Mouse (Mus musculus) liver, embryonic 11.5 days (tissue): ENCODE results near the gene Snta1. TPM values are rescaled to one million over a fixed set of nuclear protein-coding genes. Genes with fewer than 3 reads are reported as not detected.
"Not testable (repeated sequence)": the region's sequence is repeated elsewhere in the genome, so short reads cannot be mapped to it uniquely, and the experiment has no call there.

Experiments
- ATAC-seq: fragments of 200-750 bp; cut with Nextera tagmentation; replicated peaks from 2 replicates; pipeline ENCODE4 v1.8.0; 2017; ENCODE audit warnings: moderate number of reproducible peaks, mild to moderate bottlenecking, moderate TSS enrichment, moderate library complexity; ENCODE audit not compliant: low FRiP score
- DNase-seq: peaks from one replicate; pipeline ENCODE4 v3.0.0-alpha.2; 2017; ENCODE audit warnings: low spot score
- H3K27ac ChIP-seq: fragments of 300-500 bp; sonication (generic); 2 replicates; pipeline ENCODE4 v1.5.1; 2014; ENCODE audit warnings: mild to moderate bottlenecking, low read depth, low read length, control low read depth
- H3K27me3 ChIP-seq: fragments of 300-500 bp; sonication (generic); replicated peaks from 2 replicates; pipeline ENCODE4 v1.6.1; 2014; ENCODE audit warnings: low read length, mixed read lengths; ENCODE audit not compliant: control insufficient read depth, insufficient read depth
- H3K36me3 ChIP-seq: fragments of 300-500 bp; sonication (generic); 2 replicates; pipeline ENCODE4 v1.6.1; 2014; ENCODE audit warnings: mild to moderate bottlenecking, low read length, moderate library complexity, mixed read lengths; ENCODE audit not compliant: control insufficient read depth, insufficient read depth
- H3K4me1 ChIP-seq: fragments of 300-500 bp; sonication (generic); replicated peaks from 2 replicates; pipeline ENCODE4 v1.6.1; 2014; ENCODE audit warnings: low read length, mixed read lengths; ENCODE audit not compliant: control insufficient read depth, insufficient read depth
- H3K4me2 ChIP-seq: fragments of 300-500 bp; sonication (generic); 2 replicates; pipeline ENCODE4 v1.6.1; 2014; ENCODE audit warnings: mild to moderate bottlenecking, control low read depth, moderate library complexity
- H3K4me3 ChIP-seq: fragments of 300-500 bp; sonication (generic); 2 replicates; pipeline ENCODE4 v1.5.1; 2014; ENCODE audit warnings: low read depth, low read length, control low read depth
- H3K9ac ChIP-seq: fragments of 300-500 bp; sonication (generic); 2 replicates; pipeline ENCODE4 v1.6.1; 2014; ENCODE audit warnings: low read depth, low read length, control low read depth
- H3K9me3 ChIP-seq: fragments of 300-500 bp; sonication (generic); 2 replicates; pipeline ENCODE4 v1.6.1; 2016; ENCODE audit warnings: low read length, inconsistent platforms, mixed read lengths; ENCODE audit not compliant: control insufficient read depth
- WGBS: fragments of 180-500 bp; shearing (Covaris S2); extraction: QIAGEN DNeasy Blood & Tissue Kit; methylation state at CpG from one replicate; pipeline ENCODE4 v1.1.7; 2014; 5-methylcytosine and 5-hydroxymethylcytosine counted together
- polyA plus RNA-seq: library from polyadenylated mRNA; unstranded; fragments of >200 nt; fragmentation: Nextera tagmentation; extraction: Ambion mirVana; gene quantifications from 2 replicates; pipeline ENCODE4 v1.2.1, GENCODE M21; 2014

The Snta1 gene
- polyA plus RNA-seq, 1 experiment from 2014 or later = 2.4 TPM

GRCm38 (mm10) chr2:154372151-154372829 lies 35.6 kb downstream of the Snta1 start:
- peak overlapping the region; percentile 92 for H3K9ac ChIP-seq
- ATAC-seq (peak; percentile 92), DNase-seq (peak; percentile 88)
- WGBS = under 1% methylated on average over 42 of the region's 42 CpGs
- no peaks in the 10 kb centered on the region for H3K9me3 ChIP-seq
- H3K36me3 ChIP-seq = 0 out of 2 replicates have a peak, but pooled peaks cover 5% of the 10 kb centered on the region
- H3K4me3 ChIP-seq = peak overlapping the region; percentile 84
- H3K4me1 ChIP-seq = 0 out of 2 replicates have a peak, but pooled peaks cover 2% of the 10 kb centered on the region
- H3K4me2 ChIP-seq = peak overlapping the region; percentile 60
- H3K27ac ChIP-seq = peak overlapping the region; percentile 87
- H3K27me3 ChIP-seq = no peaks in the 10 kb centered on the region

- Histone ChIP-seq H3K4me1 (no peaks in the 10 kb centered on the region), H3K27me3 (no peaks in the 10 kb centered on the region), H3K9me3 (no peaks in the 10 kb centered on the region), H3K4me3 (no peak overlapping the region), H3K4me2 (no peak overlapping the region), H3K9ac (no peak overlapping the region), H3K36me3 (peaks cover 11% of the 10 kb centered on the region; the same call in 1 of the 2 replicates), H3K27ac (no peak overlapping the region)
- ATAC-seq (no peak), DNase-seq (no peak)
- WGBS = 85% methylated on average over 1 of the region's 1 CpGs
These were observed 40.4 kb downstream of the Snta1 start for GRCm38 (mm10) chr2:154367510-154367909.

DNA sequence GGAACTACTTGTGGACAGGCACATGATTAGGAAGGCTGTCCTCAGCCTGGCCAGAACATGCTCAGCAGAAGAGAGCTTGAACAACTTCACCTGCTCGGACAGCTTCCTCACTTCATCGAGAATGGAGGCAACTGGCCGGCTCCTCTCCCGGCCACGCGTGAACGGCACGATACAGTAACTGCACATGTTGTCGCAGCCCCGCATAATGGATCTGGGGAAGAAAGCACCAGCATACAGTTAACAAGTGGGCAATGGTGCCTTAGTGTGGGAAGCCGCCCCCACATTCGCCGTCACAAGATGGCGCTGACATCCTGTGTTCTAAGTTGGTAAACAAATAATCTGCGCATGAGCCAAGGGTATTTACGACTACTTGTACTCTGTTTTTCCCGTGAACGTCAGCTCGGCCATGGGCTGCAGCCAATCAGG lies 53.9 kb downstream of the Snta1 start:
- H3K27me3 ChIP-seq, H3K9me3 ChIP-seq, H3K4me1 ChIP-seq, H3K36me3 ChIP-seq, ATAC-seq: not testable (repeated sequence)
- peak overlapping the region; percentile 47; the same call in 1 of the 2 replicates for H3K4me2 ChIP-seq
- H3K4me3 ChIP-seq = peak overlapping the region; percentile 28
- H3K27ac ChIP-seq = 0 out of 2 replicates have a peak overlapping the region, but pooled peaks have one; percentile 0
- DNase-seq = peak; percentile 58
- WGBS = 75% methylated on average over 14 of the region's 19 CpGs
- 0 out of 2 replicates have a peak overlapping the region, but pooled peaks have one; percentile 7 for H3K9ac ChIP-seq

DNA sequence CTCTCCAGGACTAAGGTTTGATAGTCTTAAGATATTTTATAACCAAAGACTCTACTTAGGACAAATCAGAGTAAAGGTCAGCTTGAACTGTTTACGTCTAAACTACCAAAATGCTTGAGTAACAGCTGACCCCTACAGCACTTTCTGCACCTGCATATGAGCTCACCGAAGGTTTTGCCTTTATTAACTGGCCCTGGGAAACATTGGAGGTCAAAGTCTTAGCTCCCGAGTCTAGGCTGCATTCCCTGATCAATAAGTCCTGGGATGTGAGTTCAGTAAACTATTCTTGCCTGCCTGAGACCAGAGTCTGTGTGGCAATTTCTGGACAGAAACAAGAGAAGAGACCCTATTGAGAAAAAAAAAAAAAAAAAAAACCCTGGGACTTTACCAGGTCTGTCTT lies 59.7 kb downstream of the Snta1 start:
- WGBS = 83% methylated on average over 3 of the region's 3 CpGs
- no peak overlapping the region for H3K4me2 ChIP-seq
- no peaks in the 10 kb centered on the region for H3K27me3 ChIP-seq
- no peak overlapping the region for H3K4me3 ChIP-seq
- no peak for DNase-seq
- no peaks in the 10 kb centered on the region for H3K4me1 ChIP-seq
- no peaks in the 10 kb centered on the region for H3K9me3 ChIP-seq
- H3K9ac ChIP-seq = no peak overlapping the region
- peaks cover 15% of the 10 kb centered on the region; the same call in 1 of the 2 replicates for H3K36me3 ChIP-seq
- H3K27ac ChIP-seq = no peak overlapping the region
- no peak for ATAC-seq

GRCm38 (mm10) chr2:154339356-154339755 lies 68.5 kb downstream of the Snta1 start:
- H3K9me3 ChIP-seq = no peaks in the 10 kb centered on the region
- no peak overlapping the region for H3K9ac ChIP-seq
- ATAC-seq (no peak), DNase-seq (no peak)
- H3K27ac ChIP-seq = no peak overlapping the region
- no peak overlapping the region for H3K4me2 ChIP-seq
- H3K27me3 ChIP-seq = no peaks in the 10 kb centered on the region
- H3K4me1 ChIP-seq = no peaks in the 10 kb centered on the region
- H3K36me3 ChIP-seq = peaks cover 8% of the 10 kb centered on the region; the same call in 1 of the 2 replicates
- WGBS = 72% methylated on average over 2 of the region's 2 CpGs
- H3K4me3 ChIP-seq = no peak overlapping the region

DNA sequence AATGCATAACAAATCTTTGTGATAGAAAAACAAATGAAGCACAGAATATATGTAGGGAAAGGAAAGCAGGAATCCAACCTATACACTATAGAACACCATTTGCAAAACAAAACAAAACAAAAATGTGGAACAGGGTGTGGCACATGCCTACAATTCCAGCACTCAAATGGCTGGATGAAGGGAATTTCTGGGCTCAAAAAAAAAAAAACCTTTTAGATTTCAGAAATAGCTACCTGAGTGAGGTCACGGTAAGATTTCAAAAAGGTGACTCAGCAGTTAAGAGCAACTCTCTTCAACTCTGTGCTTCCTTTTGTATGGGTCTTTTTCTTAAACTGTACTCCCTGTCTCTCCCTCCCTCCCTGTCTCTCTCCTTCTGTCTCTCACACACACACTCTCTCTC lies 69.7 kb downstream of the Snta1 start:
- Histone ChIP-seq H3K4me3 (no peak overlapping the region), H3K9ac (no peak overlapping the region), H3K4me2 (no peak overlapping the region), H3K9me3 (peaks cover 3% of the 10 kb centered on the region; the same call in 1 of the 2 replicates), H3K27ac (no peak overlapping the region), H3K36me3 (peaks cover 8% of the 10 kb centered on the region; the same call in 1 of the 2 replicates), H3K4me1 (no peaks in the 10 kb centered on the region), H3K27me3 (no peaks in the 10 kb centered on the region)
- 77% methylated on average over 1 of the region's 1 CpGs for WGBS
- ATAC-seq = no peak
- DNase-seq = no peak

- Histone ChIP-seq H3K4me1 (no peaks in the 10 kb centered on the region), H3K9me3 (peaks cover 3% of the 10 kb centered on the region; the same call in 1 of the 2 replicates), H3K27ac (no peak overlapping the region), H3K36me3 (peaks cover 5% of the 10 kb centered on the region; the same call in 1 of the 2 replicates), H3K4me2 (no peak overlapping the region), H3K27me3 (no peaks in the 10 kb centered on the region), H3K9ac (no peak overlapping the region), H3K4me3 (no peak overlapping the region)
- ATAC-seq (no peak), DNase-seq (no peak)
- WGBS = 81% methylated on average over 4 of the region's 4 CpGs
These were observed 72.3 kb downstream of the Snta1 start for GRCm38 (mm10) chr2:154335572-154335971.

- peak; percentile 56 for DNase-seq
- Histone ChIP-seq H3K27ac (no peak overlapping the region), H3K4me3 (no peak overlapping the region), H3K4me1 (no peaks in the 10 kb centered on the region; the same call in 1 of the 2 replicates), H3K9ac (no peak overlapping the region), H3K27me3 (no peaks in the 10 kb centered on the region), H3K36me3 (no peaks in the 10 kb centered on the region), H3K9me3 (no peaks in the 10 kb centered on the region), H3K4me2 (no peak overlapping the region)
- ATAC-seq = peak; percentile 93
- 55% methylated on average over 3 of the region's 3 CpGs for WGBS
These were observed 81.0 kb downstream of the Snta1 start for GRCm38 (mm10) chr2:154326852-154327251.
